Mouse (Mus musculus) regulatory T cell (primary cell): ENCODE results near the gene Cxcl10.

Experiments
- in situ Hi-C: fragments of 300-600 bp; cut with MboI, MseI; formaldehyde crosslinking; loops from one replicate; pipeline ENCODE4 v1.15.1; 2025; ENCODE audit warnings: high pct_unique_total_duplicates

The Cxcl10 gene

GRCm38 (mm10) chr5:92321631-92322400 lies 26.9 kb downstream of the Cxcl10 start:
- in situ Hi-C loops, result no loop called here

- in situ Hi-C loops, result no loop called here
These were observed 30.1 kb downstream of the Cxcl10 start for GRCm38 (mm10) chr5:92318596-92318995.

GRCm38 (mm10) chr5:92318119-92318518 lies 30.6 kb downstream of the Cxcl10 start:
- in situ Hi-C loops, result no loop called here

GRCm38 (mm10) chr5:92313776-92314175 lies 34.9 kb downstream of the Cxcl10 start:
- in situ Hi-C loops, result loop anchor here (5.0 kb wide), 1 partner anchor 69 kb away; no protein-coding TSS in a partner anchor

- in situ Hi-C loops, result loop anchor here (5.0 kb wide), 1 partner anchor 70 kb away; no protein-coding TSS in a partner anchor
These were observed 36.5 kb downstream of the Cxcl10 start for GRCm38 (mm10) chr5:92312046-92312715.

- in situ Hi-C loops, result loop anchor here (5.0 kb wide), 1 partner anchor 72 kb away; no protein-coding TSS in a partner anchor
These were observed 38.8 kb downstream of the Cxcl10 start, which contains the start of gene Sdad1 for GRCm38 (mm10) chr5:92309681-92310511. Gene Sdad1 (minus strand): TSS chr5:92310479.

- in situ Hi-C loops, result no loop called here
These were observed 44.4 kb downstream of the Cxcl10 start for GRCm38 (mm10) chr5:92304291-92304690.

- in situ Hi-C loops, result no loop called here
These were observed 46.4 kb downstream of the Cxcl10 start for GRCm38 (mm10) chr5:92302149-92302840.
